7 mouse cellular contexts compared by ENCODE assay signal in the genomic region with DNA sequence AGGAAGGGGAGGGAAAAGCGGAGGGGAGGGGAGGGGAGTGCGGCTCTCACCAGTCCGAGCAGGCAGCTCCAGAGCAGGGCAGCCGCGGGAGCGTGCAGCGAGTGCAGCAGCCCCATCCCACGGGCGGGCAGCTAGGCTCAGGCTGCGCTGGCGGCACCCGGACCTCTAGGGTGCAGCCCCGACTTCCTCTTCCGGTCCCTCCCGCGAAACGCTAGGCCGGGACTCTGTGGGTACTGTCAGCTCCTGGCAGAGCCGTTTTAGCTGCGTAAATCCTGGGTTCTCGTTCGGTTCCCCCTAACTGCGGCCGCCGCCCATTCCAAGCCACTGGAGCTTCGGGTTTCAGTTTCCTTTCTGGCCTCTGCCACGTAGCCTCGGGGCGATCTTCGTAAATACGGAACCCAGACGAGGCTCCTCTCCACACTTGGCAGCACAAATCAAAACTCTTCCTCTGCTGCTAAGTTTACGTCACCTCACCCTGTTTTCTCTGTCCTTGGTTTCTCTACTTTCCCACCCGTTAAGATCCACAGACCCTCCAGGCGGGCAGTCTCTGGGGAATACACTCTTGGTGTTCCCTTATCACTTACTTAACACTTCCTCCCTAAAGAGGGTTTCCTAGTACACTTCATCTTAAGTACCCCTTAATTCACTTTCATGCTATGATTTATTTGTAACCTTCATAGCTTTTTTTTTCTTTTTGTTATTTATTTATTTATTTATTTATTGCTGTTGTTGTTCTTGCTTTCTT. TPM values are rescaled to one million over a fixed set of nuclear protein-coding genes. Genes with fewer than 3 reads are reported as not detected.
DNase-seq lines count a peak whose midpoint lies in the region; ATAC-seq lines count a peak whose summit lies in the region.

A gene (minus strand): TSS at position 339 of the 745 bp plus-strand sequence.

- no peaks in the 10 kb centered on the region for H3K27me3 ChIP-seq in intestine, embryonic 16.5 days (replicated peaks; ENCODE audit: control insufficient read depth, insufficient read depth, low read length)
- H3K27me3 ChIP-seq in midbrain, embryonic 11.5 days (ENCODE audit: control insufficient read depth, insufficient read depth, low read length), result no peaks in the 10 kb centered on the region

- no peaks in the 10 kb centered on the region for H3K9me3 ChIP-seq in intestine, embryonic 16.5 days (ENCODE audit: control insufficient read depth, low read length)
- H3K9me3 ChIP-seq in midbrain, embryonic 11.5 days (ENCODE audit: control insufficient read depth, low read length), result no peaks in the 10 kb centered on the region

- intact Hi-C loops in left cerebral cortex, postnatal 36 days (cut with DNase I), result loop anchor here (1.0 to 2.0 kb wide), 2 partner anchors 57 to 64 kb away; a partner anchor contains a TSS

- H3K36me3 ChIP-seq in intestine, embryonic 16.5 days (ENCODE audit: control insufficient read depth, insufficient read depth, low read length), result no peaks in the 10 kb centered on the region
- no peaks in the 10 kb centered on the region for H3K36me3 ChIP-seq in midbrain, embryonic 11.5 days (ENCODE audit: control insufficient read depth, insufficient read depth, low read length)

- peak within 1 kb of the TSS; percentile 99 for H3K27ac ChIP-seq in intestine, embryonic 16.5 days (ENCODE audit: low read length)
- H3K27ac ChIP-seq in midbrain, embryonic 11.5 days (ENCODE audit: low read depth, low read length), result peak within 1 kb of the TSS; percentile 92

- H3K9ac ChIP-seq in intestine, embryonic 16.5 days (ENCODE audit: low read depth, low read length), result peak within 1 kb of the TSS; percentile 90
- peak within 1 kb of the TSS; percentile 89 for H3K9ac ChIP-seq in midbrain, embryonic 11.5 days (ENCODE audit: low read length)

- WGBS in intestine, embryonic 16.5 days, result 2% methylated on average over 34 of the region's 35 CpGs
- WGBS in midbrain, embryonic 11.5 days, result under 1% methylated on average over 34 of the region's 35 CpGs

- peak; percentile 85 for DNase-seq in adrenal gland, adult 8-10 months
- peak; percentile 89 for DNase-seq in embryo, embryonic 9.5 days (ENCODE audit: extremely low spot score)
- DNase-seq in gastrocnemius, postnatal 4 days (ENCODE audit: low spot score in 2 of 2), result peak; percentile 83 to 91
- peak; percentile 84 to 88 for DNase-seq in left cerebral cortex, postnatal 36 days (ENCODE audit: low spot score in 2 of 2)
- DNase-seq in midbrain, embryonic 11.5 days (ENCODE audit: low spot score, missing footprints), result peak; percentile 98
- peak; percentile 94 for DNase-seq in skeletal muscle tissue, adult 2 months (ENCODE audit: low read depth, low spot score)

- H3K4me3 ChIP-seq in intestine, embryonic 16.5 days (ENCODE audit: low read length), result peak within 1 kb of the TSS; percentile 76
- peak within 1 kb of the TSS; percentile 58 for H3K4me3 ChIP-seq in midbrain, embryonic 11.5 days (ENCODE audit: low read depth, low read length)

- peaks cover 5% of the 10 kb centered on the region for H3K4me1 ChIP-seq in intestine, embryonic 16.5 days (ENCODE audit: control insufficient read depth, insufficient read depth, low read length)
- peaks cover 3% of the 10 kb centered on the region; the same call in 1 of the 2 replicates for H3K4me1 ChIP-seq in midbrain, embryonic 11.5 days (ENCODE audit: control insufficient read depth, insufficient read depth, low read length)

- peak within 1 kb of the TSS; percentile 62 for H3K4me2 ChIP-seq in intestine, embryonic 16.5 days (ENCODE audit: low read depth, low read length)
- H3K4me2 ChIP-seq in midbrain, embryonic 11.5 days, result peak within 1 kb of the TSS; percentile 77

- peak; percentile 100 for ATAC-seq in intestine, embryonic 16.5 days
- ATAC-seq in midbrain, embryonic 11.5 days (ENCODE audit: low FRiP score), result peak; percentile 100

RNA-seq across cellular contexts. Expression of the gene that starts here (rescaled TPM):
- total RNA-seq in adrenal gland, adult 8-10 months (2022), result 10 to 100 TPM; 83.8 to 96.5 (median 89.4) TPM
- 10 to 100 TPM; 42.4 to 49.1 TPM for total RNA-seq in gastrocnemius, postnatal 4 days (2021)
- polyA plus RNA-seq in intestine, embryonic 16.5 days (2015; fragmentation: Nextera tagmentation; extraction: Ambion mirVana), result 57.8 and 64.3 TPM in 2 replicates
- 10 to 100 TPM; 23.7 to 29.2 TPM for total RNA-seq in left cerebral cortex, postnatal 36 days (2021)
- 30.6 and 37.7 TPM in 2 replicates for polyA plus RNA-seq in midbrain, embryonic 11.5 days (2014; fragmentation: Nextera tagmentation; extraction: Ambion mirVana)

Comparison
In these comparisons a context has a peak if more than half of its experiments do, and no peak if none do; other contexts are left out.
1. Peak in every context shown above with its lines: DNase-seq, ATAC-seq, H3K4me3 ChIP-seq and H3K27ac ChIP-seq.